In genomic region chr14:119109776-119110218, GRCm38 (mm10) we compare ENCODE assay signal across 14 mouse cellular contexts. TPM values are rescaled to one million over a fixed set of nuclear protein-coding genes. Genes with fewer than 3 reads are reported as not detected.
DNase-seq lines count a peak whose midpoint lies in the region; ATAC-seq and TF ChIP-seq lines count a peak whose summit lies in the region.
"Had no signal": no experiment of that assay in that cellular context is flagged by ENCODE, and none has a peak within 500 bp of the region (broad histone marks: within the 10 kb centered on the region; RNA-seq: fewer than 3 reads in every experiment).

No protein-coding gene starts in this region.

- no peak for DNase-seq in hindbrain, embryonic 11.5 days (ENCODE audit: low spot score)
- peak; percentile 18 for DNase-seq in lung, postnatal 10 days
- no peak for DNase-seq in lung, postnatal 25 days (ENCODE audit: low spot score)
- DNase-seq in brain, adult 2 months (ENCODE audit: low read depth, low spot score), result peak; percentile 66
- no peak for DNase-seq in heart, adult 18-20 months
- DNase-seq: heart, adult 2 months; kidney, postnatal 10 days; thymus, postnatal 14 days had no signal

- no peak for TF ChIP-seq POLR2A in embryonic fibroblast, embryonic 13.5 days (IDR thresholded peaks at IDR 0.05; ENCODE audit: low read depth, low read length)

- no peaks in the 10 kb centered on the region for H3K4me1 ChIP-seq in hindbrain, embryonic 16.5 days (ENCODE audit: control insufficient read depth, insufficient read depth, low read depth, low read length)
- no peaks in the 10 kb centered on the region for H3K4me1 ChIP-seq in hindbrain, embryonic 11.5 days (replicated peaks; ENCODE audit: control insufficient read depth, insufficient read depth, low read length)
- H3K4me1 ChIP-seq in embryonic fibroblast, embryonic 13.5 days (ENCODE audit: control insufficient read depth, insufficient read depth, low read length), result no peaks in the 10 kb centered on the region
- H3K4me1 ChIP-seq: embryonic facial prominence, embryonic 12.5 days; liver, embryonic 15.5 days had no signal

- H3K27me3 ChIP-seq in hindbrain, embryonic 16.5 days (replicated peaks; ENCODE audit: control insufficient read depth, insufficient read depth, low read length), result no peaks in the 10 kb centered on the region
- no peaks in the 10 kb centered on the region for H3K27me3 ChIP-seq in hindbrain, embryonic 11.5 days (ENCODE audit: control insufficient read depth, insufficient read depth, low read length)
- H3K27me3 ChIP-seq: embryonic facial prominence, embryonic 12.5 days; liver, embryonic 15.5 days had no signal

- no peak overlapping the region for H3K9ac ChIP-seq in hindbrain, embryonic 16.5 days (ENCODE audit: low read depth, low read length)
- H3K9ac ChIP-seq in hindbrain, embryonic 11.5 days (ENCODE audit: low read depth, low read length), result no peak overlapping the region
- H3K9ac ChIP-seq: embryonic facial prominence, embryonic 12.5 days; liver, embryonic 15.5 days had no signal

- 0 out of 2 replicates have a peak, but pooled peaks have one; percentile 9 for TF ChIP-seq CTCF in embryonic fibroblast, embryonic 13.5 days (IDR thresholded peaks at IDR 0.05; ENCODE audit: borderline replicate concordance, insufficient read depth, low read length)

- H3K9me3 ChIP-seq in hindbrain, embryonic 16.5 days (ENCODE audit: control insufficient read depth, low read length), result no peaks in the 10 kb centered on the region
- no peaks in the 10 kb centered on the region for H3K9me3 ChIP-seq in hindbrain, embryonic 11.5 days (ENCODE audit: control insufficient read depth, low read length)
- H3K9me3 ChIP-seq: embryonic facial prominence, embryonic 12.5 days; liver, embryonic 15.5 days had no signal

- H3K36me3 ChIP-seq in hindbrain, embryonic 16.5 days (ENCODE audit: control insufficient read depth, insufficient read depth, low read length), result no peaks in the 10 kb centered on the region
- no peaks in the 10 kb centered on the region for H3K36me3 ChIP-seq in hindbrain, embryonic 11.5 days (ENCODE audit: control insufficient read depth, insufficient read depth, low read length)
- H3K36me3 ChIP-seq: embryonic facial prominence, embryonic 12.5 days; liver, embryonic 15.5 days had no signal

- peak; percentile 63 for ATAC-seq in hindbrain, embryonic 16.5 days
- no peak for ATAC-seq in hindbrain, embryonic 11.5 days (ENCODE audit: low FRiP score)

- no peak overlapping the region for H3K4me2 ChIP-seq in hindbrain, embryonic 16.5 days (ENCODE audit: low read length)
- no peak overlapping the region for H3K4me2 ChIP-seq in hindbrain, embryonic 11.5 days (replicated peaks; ENCODE audit: low read depth, low read length)
- H3K4me2 ChIP-seq: embryonic facial prominence, embryonic 12.5 days; liver, embryonic 15.5 days had no signal

- no peak overlapping the region for H3K27ac ChIP-seq in hindbrain, embryonic 16.5 days (ENCODE audit: low read depth, low read length)
- H3K27ac ChIP-seq in hindbrain, embryonic 11.5 days (ENCODE audit: low read depth, low read length), result no peak overlapping the region
- no peak overlapping the region for H3K27ac ChIP-seq in embryonic fibroblast, embryonic 13.5 days (ENCODE audit: insufficient read depth, low read length)
- H3K27ac ChIP-seq: embryonic facial prominence, embryonic 12.5 days; heart, adult 2 months; liver, embryonic 15.5 days had no signal

- WGBS in hindbrain, embryonic 16.5 days, result 76% methylated on average over 3 of the region's 3 CpGs
- 79% methylated on average over 3 of the region's 3 CpGs for WGBS in hindbrain, embryonic 11.5 days

- no peak overlapping the region for H3K4me3 ChIP-seq in hindbrain, embryonic 16.5 days (ENCODE audit: low read length)
- H3K4me3 ChIP-seq in hindbrain, embryonic 11.5 days (ENCODE audit: low read depth, low read length), result no peak overlapping the region
- H3K4me3 ChIP-seq in embryonic fibroblast, embryonic 13.5 days (ENCODE audit: insufficient read depth, low read length), result no peak overlapping the region
- H3K4me3 ChIP-seq: embryonic facial prominence, embryonic 12.5 days; heart, adult 2 months; liver, embryonic 15.5 days; myocyte had no signal

RNA-seq across cellular contexts. Expression of gene Uggt2, which starts 10.6 kb away (rescaled TPM):
- polyA plus RNA-seq in hindbrain, embryonic 16.5 days (2015; fragmentation: Nextera tagmentation; extraction: Ambion mirVana), result 18.1 and 19.2 TPM in 2 replicates
- 17.2 and 21.9 TPM in 2 replicates for polyA plus RNA-seq in hindbrain, embryonic 11.5 days (2014; fragmentation: Nextera tagmentation; extraction: Ambion mirVana)
- polyA plus RNA-seq in embryonic fibroblast, embryonic 13.5 days (2011; ENCODE audit: insufficient read length, low read depth, missing spikeins), result 34.1 and 34.2 TPM in 2 replicates
- 1 to 10 TPM; 7.4 to 8.0 TPM for total RNA-seq in heart, adult 18-20 months (2021)

RNA-seq across cellular contexts. Expression of gene Hs6st3, which starts 28.3 kb away (rescaled TPM):
- polyA plus RNA-seq in hindbrain, embryonic 16.5 days (2015; fragmentation: Nextera tagmentation; extraction: Ambion mirVana), result 1.7 and 1.8 TPM in 2 replicates
- 0.33 and 0.57 TPM in 2 replicates for polyA plus RNA-seq in hindbrain, embryonic 11.5 days (2014; fragmentation: Nextera tagmentation; extraction: Ambion mirVana)
- polyA plus RNA-seq in embryonic fibroblast, embryonic 13.5 days (2011; ENCODE audit: insufficient read length, low read depth, missing spikeins), result 0.42 TPM in 1 of 2 replicates, not detected in the other
- not detected for total RNA-seq in heart, adult 18-20 months (2021)
- total RNA-seq: heart, adult 2 months; heart, postnatal 25 days had no signal
- polyA plus RNA-seq: heart, adult 2 months; liver, embryonic 15.5 days; myocyte had no signal

Comparison
In these comparisons a context has a peak if more than half of its experiments do, and no peak if none do; other contexts are left out.
1. DNase-seq: peak in lung, postnatal 10 days (single experiment) and brain, adult 2 months (single experiment); none in hindbrain, embryonic 11.5 days (single experiment), lung, postnatal 25 days (single experiment) and heart, adult 18-20 months (0 of 2).